Mouse (Mus musculus): ENCODE data around the gene D630003M21Rik. TPM values are rescaled to one million over a fixed set of nuclear protein-coding genes. Genes with fewer than 3 reads are reported as not detected.

The D630003M21Rik gene
- polyA plus RNA-seq, 1 experiment from 2014 or later, result 0.67 TPM

- H3K27me3 ChIP-seq (ENCODE audit: insufficient read depth, low read length), result no peaks in the 10 kb centered on the region
- WGBS (ENCODE audit: insufficient replicate concordance), result 71% methylated on average over 6 of the region's 6 CpGs
- no peak for TF ChIP-seq EP300 (IDR thresholded peaks at IDR 0.05; ENCODE audit: low read depth)
- no peak for TF ChIP-seq CTCF (IDR thresholded peaks at IDR 0.05; ENCODE audit: low read depth)
- DNase-seq (no peak), ATAC-seq (no peak)
- no peaks in the 10 kb centered on the region for H3K9me3 ChIP-seq (ENCODE audit: low read length)
- H3K4me2 ChIP-seq (ENCODE audit: low read depth, low read length), result no peak overlapping the region
- H3K4me1 ChIP-seq (ENCODE audit: insufficient read depth), result peaks cover 14% of the 10 kb centered on the region; the same call in 1 of the 2 replicates
- no peaks in the 10 kb centered on the region for H3K36me3 ChIP-seq (replicated peaks; ENCODE audit: insufficient read depth, low read length)
- no peak overlapping the region for H3K27ac ChIP-seq (ENCODE audit: low read depth)
- H3K9ac ChIP-seq (replicated peaks), result no peak overlapping the region
- no peak overlapping the region for H3K4me3 ChIP-seq (ENCODE audit: low read depth, low read length)
Observed at GRCm38 (mm10) chr2:158181932-158182331, 47.1 kb downstream of the D630003M21Rik start.

GRCm38 (mm10) chr2:158180797-158181196 is 48.2 kb downstream of the D630003M21Rik start:
- H3K36me3 ChIP-seq (replicated peaks; ENCODE audit: insufficient read depth, low read length), result no peaks in the 10 kb centered on the region
- ATAC-seq, result no peak
- no peaks in the 10 kb centered on the region for H3K27me3 ChIP-seq (ENCODE audit: insufficient read depth, low read length)
- H3K4me2 ChIP-seq (ENCODE audit: low read depth, low read length), result no peak overlapping the region
- no peaks in the 10 kb centered on the region for H3K9me3 ChIP-seq (ENCODE audit: low read length)
- 49% methylated on average over 9 of the region's 9 CpGs for WGBS (ENCODE audit: insufficient replicate concordance)
- no peak overlapping the region for H3K4me3 ChIP-seq (ENCODE audit: low read depth, low read length)
- H3K27ac ChIP-seq (ENCODE audit: low read depth), result no peak overlapping the region
- TF ChIP-seq CTCF (IDR thresholded peaks at IDR 0.05; ENCODE audit: low read depth), result peak; percentile 92
- no peak for TF ChIP-seq EP300 (IDR thresholded peaks at IDR 0.05; ENCODE audit: low read depth)
- peaks cover 23% of the 10 kb centered on the region for H3K4me1 ChIP-seq (ENCODE audit: insufficient read depth)
- no peak overlapping the region for H3K9ac ChIP-seq (replicated peaks)
- DNase-seq, result peak; percentile 84

- peak overlapping the region; percentile 44 for H3K27ac ChIP-seq (ENCODE audit: low read depth)
- no peaks in the 10 kb centered on the region for H3K36me3 ChIP-seq (replicated peaks; ENCODE audit: insufficient read depth, low read length)
- H3K27me3 ChIP-seq (ENCODE audit: insufficient read depth, low read length), result no peaks in the 10 kb centered on the region
- TF ChIP-seq CTCF (IDR thresholded peaks at IDR 0.05; ENCODE audit: low read depth) (no peak), EP300 (IDR thresholded peaks at IDR 0.05; ENCODE audit: low read depth) (no peak)
- H3K4me3 ChIP-seq (ENCODE audit: low read depth, low read length), result 0 out of 2 replicates have a peak overlapping the region, but pooled peaks have one; percentile 9
- no peaks in the 10 kb centered on the region for H3K9me3 ChIP-seq (ENCODE audit: low read length)
- no peak for DNase-seq
- H3K9ac ChIP-seq (replicated peaks), result peak overlapping the region; percentile 37; the same call in 1 of the 2 replicates
- peak overlapping the region; percentile 60 for H3K4me2 ChIP-seq (ENCODE audit: low read depth, low read length)
- no peak for ATAC-seq
- WGBS (ENCODE audit: insufficient replicate concordance), result 37% methylated on average over 18 of the region's 18 CpGs
- H3K4me1 ChIP-seq (ENCODE audit: insufficient read depth), result peaks cover 36% of the 10 kb centered on the region
Observed at GRCm38 (mm10) chr2:158179370-158180111, 49.5 kb downstream of the D630003M21Rik start.

GRCm38 (mm10) chr2:158178696-158179369 is 50.2 kb downstream of the D630003M21Rik start:
- no peak for TF ChIP-seq CTCF (IDR thresholded peaks at IDR 0.05; ENCODE audit: low read depth)
- TF ChIP-seq EP300 (IDR thresholded peaks at IDR 0.05; ENCODE audit: low read depth), result no peak
- peak overlapping the region; percentile 37; the same call in 1 of the 2 replicates for H3K9ac ChIP-seq (replicated peaks)
- no peaks in the 10 kb centered on the region for H3K27me3 ChIP-seq (ENCODE audit: insufficient read depth, low read length)
- peak; percentile 40 for ATAC-seq
- H3K4me1 ChIP-seq (ENCODE audit: insufficient read depth), result peaks cover 43% of the 10 kb centered on the region
- no peaks in the 10 kb centered on the region for H3K9me3 ChIP-seq (ENCODE audit: low read length)
- H3K27ac ChIP-seq (ENCODE audit: low read depth), result peak overlapping the region; percentile 44
- 11% methylated on average over 17 of the region's 19 CpGs for WGBS (ENCODE audit: insufficient replicate concordance)
- H3K36me3 ChIP-seq (replicated peaks; ENCODE audit: insufficient read depth, low read length), result no peaks in the 10 kb centered on the region
- H3K4me2 ChIP-seq (ENCODE audit: low read depth, low read length), result peak overlapping the region; percentile 60
- peak; percentile 90 for DNase-seq
- H3K4me3 ChIP-seq (ENCODE audit: low read depth, low read length), result 0 out of 2 replicates have a peak overlapping the region, but pooled peaks have one; percentile 9

GRCm38 (mm10) chr2:158178139-158178538 is 50.9 kb downstream of the D630003M21Rik start:
- H3K4me1 ChIP-seq (ENCODE audit: insufficient read depth), result peaks cover 47% of the 10 kb centered on the region
- WGBS (ENCODE audit: insufficient replicate concordance), result 69% methylated on average over 4 of the region's 4 CpGs
- DNase-seq (no peak), ATAC-seq (no peak)
- no peaks in the 10 kb centered on the region for H3K27me3 ChIP-seq (ENCODE audit: insufficient read depth, low read length)
- no peak overlapping the region for H3K27ac ChIP-seq (ENCODE audit: low read depth)
- H3K4me3 ChIP-seq (ENCODE audit: low read depth, low read length), result no peak overlapping the region
- H3K4me2 ChIP-seq (ENCODE audit: low read depth, low read length), result no peak overlapping the region
- no peaks in the 10 kb centered on the region for H3K9me3 ChIP-seq (ENCODE audit: low read length)
- TF ChIP-seq CTCF (IDR thresholded peaks at IDR 0.05; ENCODE audit: low read depth), result no peak
- TF ChIP-seq EP300 (IDR thresholded peaks at IDR 0.05; ENCODE audit: low read depth), result no peak
- H3K9ac ChIP-seq (replicated peaks), result no peak overlapping the region
- H3K36me3 ChIP-seq (replicated peaks; ENCODE audit: insufficient read depth, low read length), result no peaks in the 10 kb centered on the region

GRCm38 (mm10) chr2:158177574-158177973 is 51.4 kb downstream of the D630003M21Rik start:
- H3K4me2 ChIP-seq (ENCODE audit: low read depth, low read length), result no peak overlapping the region
- H3K36me3 ChIP-seq (replicated peaks; ENCODE audit: insufficient read depth, low read length), result no peaks in the 10 kb centered on the region
- no peak overlapping the region for H3K27ac ChIP-seq (ENCODE audit: low read depth)
- no peak overlapping the region for H3K9ac ChIP-seq (replicated peaks)
- H3K9me3 ChIP-seq (ENCODE audit: low read length), result no peaks in the 10 kb centered on the region
- H3K4me1 ChIP-seq (ENCODE audit: insufficient read depth), result peaks cover 47% of the 10 kb centered on the region
- H3K27me3 ChIP-seq (ENCODE audit: insufficient read depth, low read length), result no peaks in the 10 kb centered on the region
- WGBS (ENCODE audit: insufficient replicate concordance), result 78% methylated on average over 3 of the region's 3 CpGs
- no peak for TF ChIP-seq EP300 (IDR thresholded peaks at IDR 0.05; ENCODE audit: low read depth)
- TF ChIP-seq CTCF (IDR thresholded peaks at IDR 0.05; ENCODE audit: low read depth), result no peak
- DNase-seq (no peak), ATAC-seq (no peak)
- H3K4me3 ChIP-seq (ENCODE audit: low read depth, low read length), result no peak overlapping the region
